Mouse (Mus musculus): ENCODE results near the gene Bmp10.
"Not testable (repeated sequence)": the region's sequence is repeated elsewhere in the genome, so short reads cannot be mapped to it uniquely, and the experiment has no call there.

Gene Bmp10

GRCm38 (mm10) chr6:87447217-87447616, 18.4 kb downstream of the Bmp10 start:
- DNase-seq (ENCODE audit: low read depth in 1 of 2, low spot score in 2 of 2): no peak

GRCm38 (mm10) chr6:87449534-87449933, 20.7 kb downstream of the Bmp10 start:
- no peak for DNase-seq (ENCODE audit: low read depth in 1 of 2, low spot score in 2 of 2)

- DNase-seq (ENCODE audit: low read depth in 1 of 2, low spot score in 2 of 2): no peak
Measured at GRCm38 (mm10) chr6:87451016-87451415, 22.2 kb downstream of the Bmp10 start.

- DNase-seq (ENCODE audit: low read depth in 1 of 2, low spot score in 2 of 2): no peak
Measured at GRCm38 (mm10) chr6:87451771-87452170, 23.0 kb downstream of the Bmp10 start.

GRCm38 (mm10) chr6:87455507-87455906, 26.7 kb downstream of the Bmp10 start:
- DNase-seq (ENCODE audit: low read depth in 1 of 2, low spot score in 2 of 2): no peak

GRCm38 (mm10) chr6:87466221-87466620, 37.4 kb downstream of the Bmp10 start:
- DNase-seq (ENCODE audit: low read depth in 1 of 2, low spot score in 2 of 2): peak; percentile 14 to 50

GRCm38 (mm10) chr6:87467373-87467772, 38.6 kb downstream of the Bmp10 start:
- no peak for DNase-seq (ENCODE audit: low read depth in 1 of 2, low spot score in 2 of 2)

- DNase-seq (ENCODE audit: low read depth in 1 of 2, low spot score in 2 of 2): no peak
Measured at GRCm38 (mm10) chr6:87468372-87468771, 39.6 kb downstream of the Bmp10 start.

- DNase-seq (ENCODE audit: low read depth in 1 of 2, low spot score in 2 of 2): not testable (repeated sequence)
Measured at GRCm38 (mm10) chr6:87470098-87470497, 41.3 kb downstream of the Bmp10 start.

- no peak for DNase-seq (ENCODE audit: low read depth in 1 of 2, low spot score in 2 of 2)
Measured at GRCm38 (mm10) chr6:87475223-87475622, 46.4 kb downstream of the Bmp10 start.

- DNase-seq (ENCODE audit: low read depth in 1 of 2, low spot score in 2 of 2): no peak
Measured at GRCm38 (mm10) chr6:87478847-87479246, 50.1 kb downstream of the Bmp10 start.

- DNase-seq (ENCODE audit: low read depth in 1 of 2, low spot score in 2 of 2): no peak
Measured at GRCm38 (mm10) chr6:87479291-87479999, 50.7 kb downstream of the Bmp10 start.

- DNase-seq (ENCODE audit: low read depth in 1 of 2, low spot score in 2 of 2): no peak
Measured at GRCm38 (mm10) chr6:87483224-87483899, 54.6 kb downstream of the Bmp10 start.

GRCm38 (mm10) chr6:87483900-87484289, 55.1 kb downstream of the Bmp10 start:
- no peak for DNase-seq (ENCODE audit: low read depth in 1 of 2, low spot score in 2 of 2)

GRCm38 (mm10) chr6:87484806-87485205, 56.0 kb downstream of the Bmp10 start:
- DNase-seq (ENCODE audit: low read depth in 1 of 2, low spot score in 2 of 2): no peak
